Mouse (Mus musculus): ENCODE results near the gene Clasp1. TPM values are rescaled to one million over a fixed set of nuclear protein-coding genes. Genes with fewer than 3 reads are reported as not detected.
A peak's percentile ranks its signal among the peaks of the same experiment; 100 is the strongest.

Clasp1 gene
- polyA plus RNA-seq, 1 experiment from 2014 or later = 47.2 TPM

GRCm38 (mm10) chr1:118438332-118438731 is 49.5 kb downstream of the Clasp1 start:
- H3K27ac ChIP-seq = no peak overlapping the region
- H3K27me3 ChIP-seq = no peaks in the 10 kb centered on the region
- ATAC-seq (ENCODE audit: insufficient number of reproducible peaks, low FRiP score, low TSS enrichment, low read depth) = no peak
- H3K4me2 ChIP-seq = no peak overlapping the region
- no peak overlapping the region for H3K9ac ChIP-seq
- H3K9me3 ChIP-seq = no peaks in the 10 kb centered on the region
- H3K4me3 ChIP-seq = no peak overlapping the region
- H3K4me1 ChIP-seq = no peaks in the 10 kb centered on the region
- H3K36me3 ChIP-seq = 0 out of 2 replicates have a peak, but pooled peaks cover 3% of the 10 kb centered on the region

- no peaks in the 10 kb centered on the region for H3K36me3 ChIP-seq
Observed at GRCm38 (mm10) chr1:118440547-118440946, 51.7 kb downstream of the Clasp1 start.

GRCm38 (mm10) chr1:118444420-118444819 is 55.6 kb downstream of the Clasp1 start:
- Histone ChIP-seq H3K4me2 (no peak overlapping the region), H3K36me3 (no peaks in the 10 kb centered on the region), H3K9me3 (no peaks in the 10 kb centered on the region), H3K9ac (no peak overlapping the region), H3K4me3 (no peak overlapping the region), H3K27me3 (no peaks in the 10 kb centered on the region), H3K4me1 (peaks cover 5% of the 10 kb centered on the region; the same call in 1 of the 2 replicates), H3K27ac (0 out of 2 replicates have a peak overlapping the region, but pooled peaks have one; percentile 7)
- no peak for ATAC-seq (ENCODE audit: insufficient number of reproducible peaks, low FRiP score, low TSS enrichment, low read depth)
- 80% methylated on average over 7 of the region's 7 CpGs for WGBS

More at GRCm38 (mm10) chr1:118440547-118440946, 51.7 kb downstream of the Clasp1 start:
- no peak overlapping the region for H3K4me3 ChIP-seq
- no peak overlapping the region for H3K4me2 ChIP-seq
- H3K9ac ChIP-seq = no peak overlapping the region
- no peaks in the 10 kb centered on the region for H3K27me3 ChIP-seq
- no peak for ATAC-seq (ENCODE audit: insufficient number of reproducible peaks, low FRiP score, low TSS enrichment, low read depth)
- H3K4me1 ChIP-seq = peaks cover 5% of the 10 kb centered on the region; the same call in 1 of the 2 replicates
- 89% methylated on average over 1 of the region's 1 CpGs for WGBS
- no peaks in the 10 kb centered on the region for H3K9me3 ChIP-seq
- no peak overlapping the region for H3K27ac ChIP-seq

- Histone ChIP-seq H3K9me3 (no peaks in the 10 kb centered on the region), H3K9ac (no peak overlapping the region), H3K4me3 (no peak overlapping the region), H3K4me2 (no peak overlapping the region), H3K36me3 (no peaks in the 10 kb centered on the region), H3K4me1 (peaks cover 5% of the 10 kb centered on the region; the same call in 1 of the 2 replicates), H3K27ac (no peak overlapping the region), H3K27me3 (no peaks in the 10 kb centered on the region)
- WGBS = 27% methylated on average over 3 of the region's 3 CpGs
- peak; percentile 77; the same call in 1 of the 2 replicates for ATAC-seq (ENCODE audit: insufficient number of reproducible peaks, low FRiP score, low TSS enrichment, low read depth)
Observed at GRCm38 (mm10) chr1:118444988-118445387, 56.1 kb downstream of the Clasp1 start.

- no peak overlapping the region for H3K4me2 ChIP-seq
- H3K27me3 ChIP-seq = no peaks in the 10 kb centered on the region
- peak overlapping the region; percentile 47; the same call in 1 of the 2 replicates for H3K27ac ChIP-seq
- peaks cover 5% of the 10 kb centered on the region; the same call in 1 of the 2 replicates for H3K4me1 ChIP-seq
- no peak for ATAC-seq (ENCODE audit: insufficient number of reproducible peaks, low FRiP score, low TSS enrichment, low read depth)
- H3K9me3 ChIP-seq = no peaks in the 10 kb centered on the region
- no peaks in the 10 kb centered on the region for H3K36me3 ChIP-seq
- no peak overlapping the region for H3K9ac ChIP-seq
- 71% methylated on average over 6 of the region's 6 CpGs for WGBS
- no peak overlapping the region for H3K4me3 ChIP-seq
Observed at GRCm38 (mm10) chr1:118445441-118445840, 56.6 kb downstream of the Clasp1 start.

GRCm38 (mm10) chr1:118446006-118446405 is 57.1 kb downstream of the Clasp1 start:
- Histone ChIP-seq H3K4me1 (peaks cover 5% of the 10 kb centered on the region; the same call in 1 of the 2 replicates), H3K27me3 (no peaks in the 10 kb centered on the region), H3K36me3 (no peaks in the 10 kb centered on the region), H3K4me3 (no peak overlapping the region), H3K9ac (no peak overlapping the region), H3K4me2 (no peak overlapping the region), H3K9me3 (no peaks in the 10 kb centered on the region), H3K27ac (no peak overlapping the region)
- 89% methylated on average over 3 of the region's 3 CpGs for WGBS
- ATAC-seq (ENCODE audit: insufficient number of reproducible peaks, low FRiP score, low TSS enrichment, low read depth) = no peak

- H3K27me3 ChIP-seq = no peaks in the 10 kb centered on the region
- H3K27ac ChIP-seq = no peak overlapping the region
- no peaks in the 10 kb centered on the region for H3K9me3 ChIP-seq
- H3K9ac ChIP-seq = no peak overlapping the region
- 91% methylated on average over 2 of the region's 2 CpGs for WGBS
- no peak overlapping the region for H3K4me3 ChIP-seq
- ATAC-seq (ENCODE audit: insufficient number of reproducible peaks, low FRiP score, low TSS enrichment, low read depth) = no peak
- H3K4me1 ChIP-seq = peaks cover 5% of the 10 kb centered on the region; the same call in 1 of the 2 replicates
- no peaks in the 10 kb centered on the region for H3K36me3 ChIP-seq
- no peak overlapping the region for H3K4me2 ChIP-seq
Observed at GRCm38 (mm10) chr1:118447131-118447530, 58.3 kb downstream of the Clasp1 start.

GRCm38 (mm10) chr1:118448214-118448613 is 59.4 kb downstream of the Clasp1 start:
- no peak for ATAC-seq (ENCODE audit: insufficient number of reproducible peaks, low FRiP score, low TSS enrichment, low read depth)
- H3K27me3 ChIP-seq = no peaks in the 10 kb centered on the region
- H3K9ac ChIP-seq = no peak overlapping the region
- WGBS = 89% methylated on average over 1 of the region's 1 CpGs
- H3K4me3 ChIP-seq = no peak overlapping the region
- no peak overlapping the region for H3K4me2 ChIP-seq
- peaks cover 5% of the 10 kb centered on the region; the same call in 1 of the 2 replicates for H3K4me1 ChIP-seq
- no peak overlapping the region for H3K27ac ChIP-seq
- H3K9me3 ChIP-seq = no peaks in the 10 kb centered on the region
- no peaks in the 10 kb centered on the region for H3K36me3 ChIP-seq

- H3K4me3 ChIP-seq = no peak overlapping the region
- no peaks in the 10 kb centered on the region for H3K9me3 ChIP-seq
- no peaks in the 10 kb centered on the region for H3K27me3 ChIP-seq
- H3K4me1 ChIP-seq = peaks cover 3% of the 10 kb centered on the region; the same call in 1 of the 2 replicates
- no peaks in the 10 kb centered on the region for H3K36me3 ChIP-seq
- no peak overlapping the region for H3K27ac ChIP-seq
- H3K9ac ChIP-seq = no peak overlapping the region
- ATAC-seq (ENCODE audit: insufficient number of reproducible peaks, low FRiP score, low TSS enrichment, low read depth) = no peak
- H3K4me2 ChIP-seq = no peak overlapping the region
- WGBS = 90% methylated on average over 3 of the region's 3 CpGs
Observed at GRCm38 (mm10) chr1:118450891-118451450, 62.1 kb downstream of the Clasp1 start.

- no peak for ATAC-seq (ENCODE audit: insufficient number of reproducible peaks, low FRiP score, low TSS enrichment, low read depth)
- Histone ChIP-seq H3K4me2 (no peak overlapping the region), H3K4me3 (no peak overlapping the region), H3K9me3 (no peaks in the 10 kb centered on the region), H3K27ac (no peak overlapping the region), H3K4me1 (peaks cover 23% of the 10 kb centered on the region), H3K36me3 (no peaks in the 10 kb centered on the region), H3K9ac (no peak overlapping the region), H3K27me3 (no peaks in the 10 kb centered on the region)
- WGBS = 86% methylated on average over 4 of the region's 4 CpGs
Observed at GRCm38 (mm10) chr1:118453577-118453976, 64.7 kb downstream of the Clasp1 start.

- ATAC-seq (ENCODE audit: insufficient number of reproducible peaks, low FRiP score, low TSS enrichment, low read depth) = no peak
- H3K27me3 ChIP-seq = no peaks in the 10 kb centered on the region
Observed at GRCm38 (mm10) chr1:118454817-118455216, 66.0 kb downstream of the Clasp1 start.

GRCm38 (mm10) chr1:118457256-118457882 is 68.5 kb downstream of the Clasp1 start:
- Histone ChIP-seq H3K27ac (peak overlapping the region; percentile 1; the same call in 1 of the 2 replicates), H3K4me2 (0 out of 2 replicates have a peak overlapping the region, but pooled peaks have one; percentile 6), H3K4me1 (peaks cover 27% of the 10 kb centered on the region), H3K27me3 (no peaks in the 10 kb centered on the region), H3K9ac (0 out of 2 replicates have a peak overlapping the region, but pooled peaks have one; percentile 0), H3K9me3 (no peaks in the 10 kb centered on the region), H3K36me3 (peaks cover 15% of the 10 kb centered on the region), H3K4me3 (no peak overlapping the region)
- ATAC-seq (ENCODE audit: insufficient number of reproducible peaks, low FRiP score, low TSS enrichment, low read depth) = no peak
- WGBS = 47% methylated on average over 11 of the region's 11 CpGs

More at GRCm38 (mm10) chr1:118454817-118455216, 66.0 kb downstream of the Clasp1 start:
- H3K36me3 ChIP-seq = no peaks in the 10 kb centered on the region
- no peaks in the 10 kb centered on the region for H3K9me3 ChIP-seq
- H3K4me3 ChIP-seq = no peak overlapping the region
- no peak overlapping the region for H3K27ac ChIP-seq
- H3K4me2 ChIP-seq = no peak overlapping the region
- 86% methylated on average over 4 of the region's 4 CpGs for WGBS
- H3K4me1 ChIP-seq = peaks cover 25% of the 10 kb centered on the region
- H3K9ac ChIP-seq = no peak overlapping the region
